Mouse (Mus musculus): ENCODE measurements around the gene Adgrl4.

Gene Adgrl4

DNA sequence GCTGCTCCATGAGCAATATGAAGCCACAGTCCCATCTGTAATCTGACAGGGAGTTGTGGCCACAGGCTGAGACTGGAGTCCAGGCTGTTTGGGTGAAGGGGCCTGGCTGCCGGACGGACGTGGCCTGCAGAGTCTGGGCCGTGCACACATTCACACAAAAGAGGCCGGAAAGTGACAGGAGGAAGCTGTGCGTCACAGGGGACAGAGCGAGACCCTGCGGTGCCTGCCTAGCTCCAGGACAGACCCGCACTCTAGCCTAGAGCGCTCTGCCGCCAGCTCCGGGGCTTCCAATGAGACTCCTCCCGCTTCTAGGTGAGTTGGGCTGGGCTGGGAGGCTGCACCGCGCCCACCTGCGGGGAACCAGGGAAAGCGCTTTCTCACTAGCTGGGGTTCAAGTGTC is at the start of gene Adgrl4:
Gene Adgrl4, plus strand, starts transcription at position 195 of the 400 bp plus-strand sequence.
- no peak for DNase-seq (ENCODE audit: low read depth in 2 of 2, low spot score in 2 of 2)

- DNase-seq (ENCODE audit: low read depth in 2 of 2, low spot score in 2 of 2): no peak
Observed at GRCm38 (mm10) chr3:151390912-151391311, 46.8 kb upstream of the Adgrl4 start.

GRCm38 (mm10) chr3:151392891-151393290 is 44.8 kb upstream of the Adgrl4 start:
- no peak for DNase-seq (ENCODE audit: low read depth in 2 of 2, low spot score in 2 of 2)

DNA sequence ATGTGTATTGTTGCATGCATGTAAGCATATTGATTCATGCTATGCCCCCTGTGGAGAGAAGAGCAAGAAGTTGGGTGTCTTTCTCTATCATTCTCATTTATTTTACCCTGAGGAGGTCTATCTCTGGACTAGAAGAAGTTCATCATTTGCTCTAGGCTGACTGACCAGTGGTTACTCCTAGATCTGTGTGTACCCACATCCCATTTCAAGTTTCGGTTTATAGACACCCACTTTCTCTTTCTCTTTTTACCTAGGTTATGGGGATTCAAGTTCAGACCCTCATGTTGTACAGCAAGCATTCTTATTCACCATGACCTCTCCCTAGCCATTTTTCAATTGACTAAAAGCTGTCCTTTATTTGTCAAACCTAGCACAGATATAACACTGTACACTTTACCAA is 44.4 kb upstream of the Adgrl4 start:
- no peak for DNase-seq (ENCODE audit: low read depth in 2 of 2, low spot score in 2 of 2)

DNA sequence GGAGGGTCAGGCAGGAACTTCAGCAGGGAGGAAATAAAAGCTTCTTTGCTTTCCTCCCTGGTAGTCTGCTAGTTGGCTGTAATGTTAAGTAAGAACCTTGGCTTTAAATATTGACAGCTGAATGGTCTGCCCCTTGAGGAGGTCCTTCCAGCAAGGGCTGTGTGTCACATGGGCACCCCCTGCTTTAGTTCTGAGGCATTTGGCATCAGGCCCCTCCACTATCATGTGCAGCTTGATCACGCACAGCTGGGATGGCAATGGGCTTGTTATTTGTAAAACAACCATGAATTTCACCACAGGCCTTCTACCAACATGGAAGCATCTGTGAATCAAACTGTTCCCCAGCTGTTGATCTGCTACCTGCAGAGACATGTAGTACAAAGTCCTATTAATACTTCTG is 38.4 kb upstream of the Adgrl4 start:
- DNase-seq (ENCODE audit: low read depth in 2 of 2, low spot score in 2 of 2): no peak

DNA sequence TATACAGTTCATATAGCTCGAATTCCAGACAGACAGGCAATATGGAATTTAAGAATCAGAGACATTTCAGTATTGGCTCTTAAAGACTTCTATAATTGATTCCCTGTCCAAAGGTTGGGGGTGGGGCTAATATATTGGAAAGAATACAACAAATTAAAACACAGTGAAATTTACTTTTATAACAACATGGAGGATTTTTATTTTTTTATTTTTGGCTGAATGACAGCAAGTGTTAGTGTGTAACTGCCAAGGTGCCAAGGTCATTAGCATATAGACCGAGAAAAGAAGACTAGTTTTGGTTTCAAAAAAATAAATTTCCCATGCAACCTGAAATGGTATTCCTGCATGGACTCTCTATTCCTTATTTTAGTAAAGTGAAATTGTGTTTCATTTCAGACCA is 26.7 kb upstream of the Adgrl4 start:
- DNase-seq (ENCODE audit: low read depth in 2 of 2, low spot score in 2 of 2): no peak

DNA sequence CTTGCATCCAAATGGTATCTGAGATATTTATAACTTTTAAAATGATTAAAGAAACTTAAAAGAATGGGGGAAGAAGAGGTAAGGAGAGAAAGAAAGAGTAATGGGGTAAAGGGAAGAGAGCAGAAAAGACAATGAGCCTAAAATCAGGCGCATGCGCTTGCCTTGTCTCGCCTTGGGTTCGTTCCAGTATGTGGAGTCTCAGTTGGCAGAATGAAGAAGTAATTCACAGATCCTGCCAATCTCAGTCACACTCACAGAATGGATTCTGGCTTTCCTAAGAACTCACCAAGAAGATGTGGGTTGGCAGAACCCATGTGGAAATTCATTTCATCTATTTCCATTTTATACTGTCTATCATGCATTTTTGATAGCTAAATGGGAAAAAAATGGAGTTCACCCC is 26.2 kb upstream of the Adgrl4 start:
- DNase-seq (ENCODE audit: low read depth in 2 of 2, low spot score in 2 of 2): no peak

- DNase-seq (ENCODE audit: low read depth in 2 of 2, low spot score in 2 of 2): no peak
Observed at GRCm38 (mm10) chr3:151416931-151417330, 20.8 kb upstream of the Adgrl4 start.

GRCm38 (mm10) chr3:151417688-151418572 is 19.8 kb upstream of the Adgrl4 start:
- no peak for DNase-seq (ENCODE audit: low read depth in 2 of 2, low spot score in 2 of 2)

- DNase-seq (ENCODE audit: low read depth in 2 of 2, low spot score in 2 of 2): no peak
Observed at GRCm38 (mm10) chr3:151424326-151425207, 13.1 kb upstream of the Adgrl4 start.

GRCm38 (mm10) chr3:151430106-151430505 is 7.6 kb upstream of the Adgrl4 start:
- no peak for DNase-seq (ENCODE audit: low read depth in 2 of 2, low spot score in 2 of 2)

GRCm38 (mm10) chr3:151431507-151431906 is 6.2 kb upstream of the Adgrl4 start:
- DNase-seq (ENCODE audit: low read depth in 2 of 2, low spot score in 2 of 2): no peak

- DNase-seq (ENCODE audit: low read depth in 2 of 2, low spot score in 2 of 2): no peak
Observed at GRCm38 (mm10) chr3:151438364-151438763, 677 bp downstream of the Adgrl4 start.

GRCm38 (mm10) chr3:151439976-151440375 is 2.3 kb downstream of the Adgrl4 start:
- no peak for DNase-seq (ENCODE audit: low read depth in 2 of 2, low spot score in 2 of 2)

GRCm38 (mm10) chr3:151442026-151442425 is 4.3 kb downstream of the Adgrl4 start:
- no peak for DNase-seq (ENCODE audit: low read depth in 2 of 2, low spot score in 2 of 2)

DNA sequence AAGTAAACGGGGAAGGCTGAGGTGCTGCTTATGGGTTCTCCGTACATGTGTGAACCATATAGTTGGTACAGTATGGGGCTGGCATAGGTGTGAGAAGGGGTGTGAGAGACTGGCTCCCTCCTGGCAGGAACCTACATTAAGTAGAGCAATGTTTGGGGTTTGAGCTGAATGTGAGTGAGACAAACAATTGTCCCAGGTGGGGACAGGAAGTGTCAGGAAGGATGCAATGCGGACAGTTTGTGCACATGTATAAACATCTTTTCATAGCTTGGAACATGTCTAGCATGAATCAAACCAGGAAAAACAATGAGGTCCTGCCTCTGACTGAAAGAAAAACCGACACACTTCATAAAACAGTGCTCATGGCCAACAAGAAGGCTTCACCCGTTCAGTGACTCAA is 5.8 kb downstream of the Adgrl4 start:
- no peak for DNase-seq (ENCODE audit: low read depth in 2 of 2, low spot score in 2 of 2)

DNA sequence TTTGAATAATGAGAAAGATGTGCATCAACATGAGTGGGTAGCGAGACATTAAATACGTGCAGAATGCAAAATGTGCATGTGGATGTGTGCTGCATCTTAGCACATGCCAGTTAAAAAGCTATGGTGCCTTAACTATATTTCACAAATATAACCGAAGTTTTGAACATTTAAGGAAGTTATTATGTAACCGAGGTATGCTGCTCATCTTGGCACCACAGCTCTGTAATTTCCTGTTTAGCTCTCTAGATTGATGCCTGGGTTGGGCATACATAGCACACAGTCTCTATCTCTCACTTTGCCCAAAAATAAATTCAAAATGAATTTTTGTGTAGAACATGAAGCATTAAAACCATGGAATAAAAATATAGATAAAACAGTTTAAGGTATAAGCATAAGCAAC is 6.6 kb downstream of the Adgrl4 start:
- no peak for DNase-seq (ENCODE audit: low read depth in 2 of 2, low spot score in 2 of 2)

GRCm38 (mm10) chr3:151445936-151446335 is 8.2 kb downstream of the Adgrl4 start:
- DNase-seq (ENCODE audit: low read depth in 2 of 2, low spot score in 2 of 2): no peak

DNA sequence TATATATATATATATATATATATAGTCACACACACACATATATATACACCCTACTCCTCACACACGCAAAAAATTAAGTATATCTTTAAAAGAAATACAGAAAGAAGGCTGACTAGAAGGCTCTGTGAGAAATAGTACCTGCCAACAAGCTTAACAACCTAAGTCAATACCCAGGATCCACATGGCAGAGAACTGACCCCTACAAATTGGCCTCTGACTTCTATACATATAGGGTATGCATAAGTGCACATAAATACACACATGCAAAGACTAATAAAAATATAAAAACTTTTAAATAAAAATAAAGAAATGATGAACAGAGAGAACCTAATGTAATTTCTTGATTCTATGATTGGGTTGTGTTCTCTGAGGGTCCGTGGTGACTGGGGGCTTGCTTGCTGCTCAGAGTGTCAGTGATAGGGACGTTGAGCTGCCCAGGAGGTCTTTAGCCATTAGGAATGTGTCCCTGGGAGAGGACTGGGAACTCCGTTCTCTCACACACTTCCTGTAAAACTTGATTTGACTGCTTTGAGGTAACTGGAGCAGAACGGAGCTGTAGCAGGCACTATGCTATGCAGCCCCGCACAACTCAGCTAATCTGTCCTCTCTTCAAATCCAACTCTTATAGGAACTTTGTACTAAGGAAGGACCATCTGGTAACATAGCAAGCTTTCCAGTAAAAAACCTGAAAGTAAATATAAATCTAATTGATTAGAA is 17.5 kb downstream of the Adgrl4 start:
- no peak for DNase-seq (ENCODE audit: low read depth in 2 of 2, low spot score in 2 of 2)

DNA sequence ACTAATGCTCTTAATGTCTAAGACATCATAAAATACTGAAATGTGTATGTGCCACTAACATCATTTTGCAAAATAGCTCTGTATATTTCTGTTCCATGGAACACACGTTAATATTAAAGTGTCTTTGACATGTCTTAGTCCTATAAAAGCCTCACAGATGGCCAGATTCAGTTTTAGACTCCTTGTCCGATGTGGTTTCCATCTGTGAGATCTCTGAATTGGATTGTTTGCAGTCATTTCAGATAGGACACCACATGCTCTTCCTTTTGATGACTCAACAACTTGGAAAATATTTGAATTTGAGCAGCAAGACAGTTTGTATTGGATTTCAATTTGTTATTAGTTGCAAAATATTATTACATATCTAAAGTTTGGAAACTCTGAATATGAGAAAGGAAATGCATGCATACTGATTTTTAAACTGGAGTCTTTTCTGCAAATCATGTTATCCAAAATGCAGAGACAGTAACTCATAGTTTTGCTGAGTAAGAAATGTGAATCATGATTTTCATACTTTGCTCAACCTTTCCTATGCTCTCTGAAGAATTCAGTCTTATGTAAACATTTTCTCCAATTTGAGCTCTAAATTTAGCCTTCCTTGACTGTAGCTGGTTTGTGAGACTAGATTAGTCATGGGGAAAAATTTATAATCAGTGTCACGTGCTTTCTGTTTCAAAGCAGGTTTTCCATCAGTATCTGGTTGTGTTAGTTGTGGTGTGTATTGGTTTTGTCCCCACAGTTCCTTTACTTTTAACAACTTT is 21.9 kb downstream of the Adgrl4 start:
- DNase-seq (ENCODE audit: low read depth in 2 of 2, low spot score in 2 of 2): no peak

DNA sequence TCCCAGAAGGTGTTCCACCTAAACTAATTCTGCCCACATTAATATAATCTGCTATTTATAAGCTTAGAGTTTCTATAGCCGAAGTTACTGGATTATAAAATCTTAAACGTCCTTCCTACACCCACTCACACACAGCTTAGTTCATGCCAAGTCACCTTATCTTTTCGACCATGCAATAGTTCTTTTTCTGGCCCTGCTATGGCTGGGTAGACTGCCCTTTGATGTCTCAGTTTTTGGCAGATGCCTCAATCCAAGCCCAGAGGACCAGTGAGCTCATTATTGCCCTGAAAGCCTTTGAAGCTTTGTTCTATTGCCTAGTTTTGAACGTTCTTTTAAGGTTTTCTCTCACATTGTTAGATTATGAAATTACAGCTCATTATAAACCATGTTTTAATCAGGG is 27.5 kb downstream of the Adgrl4 start:
- DNase-seq (ENCODE audit: low read depth in 2 of 2, low spot score in 2 of 2): no peak
